Mouse (Mus musculus) right cerebral cortex, postnatal 4 days (tissue): ENCODE measurements around the gene Nlrp4c.
"Not testable (repeated sequence)": the region's sequence is repeated elsewhere in the genome, so short reads cannot be mapped to it uniquely, and the experiment has no call there.

Experiments used
- DNase-seq: peaks from one replicate; pipeline ENCODE4 v3.0.0-alpha.2; 2022

The Nlrp4c gene

GRCm38 (mm10) chr7:6044861-6045260 is at the start of gene Nlrp4c:
Gene Nlrp4c (plus strand): TSS chr7:6045161.
- no peak for DNase-seq

GRCm38 (mm10) chr7:6010910-6011309 is 34.1 kb upstream of the Nlrp4c start, which contains the start of gene Vmn1r65:
Gene Vmn1r65 (minus strand): TSS chr7:6011010.
- no peak for DNase-seq

GRCm38 (mm10) chr7:6119501-6119900 is 74.5 kb downstream of the Nlrp4c start:
- DNase-seq = no peak

GRCm38 (mm10) chr7:6120104-6120503 is 75.1 kb downstream of the Nlrp4c start:
- not testable (repeated sequence) for DNase-seq

- DNase-seq = not testable (repeated sequence)
Observed at GRCm38 (mm10) chr7:6121128-6121527, 76.2 kb downstream of the Nlrp4c start.

GRCm38 (mm10) chr7:6126690-6127448 is 81.9 kb downstream of the Nlrp4c start:
- peak; percentile 82 for DNase-seq

GRCm38 (mm10) chr7:6130346-6130745 is 85.4 kb downstream of the Nlrp4c start:
- no peak for DNase-seq

GRCm38 (mm10) chr7:6132646-6133045 is 87.7 kb downstream of the Nlrp4c start:
- no peak for DNase-seq

- no peak for DNase-seq
Observed at GRCm38 (mm10) chr7:6136497-6136896, 91.5 kb downstream of the Nlrp4c start.

- DNase-seq = no peak
Observed at GRCm38 (mm10) chr7:6139295-6139694, 94.3 kb downstream of the Nlrp4c start.

- no peak for DNase-seq
Observed at GRCm38 (mm10) chr7:6143991-6144531, 99.1 kb downstream of the Nlrp4c start.

- DNase-seq = no peak
Observed at GRCm38 (mm10) chr7:6145423-6146188, 100.6 kb downstream of the Nlrp4c start.

GRCm38 (mm10) chr7:6146194-6146981 is 101.4 kb downstream of the Nlrp4c start:
- no peak for DNase-seq

- no peak for DNase-seq
Observed at GRCm38 (mm10) chr7:6146982-6147325, 102.0 kb downstream of the Nlrp4c start.

- no peak for DNase-seq
Observed at GRCm38 (mm10) chr7:6147688-6148087, 102.7 kb downstream of the Nlrp4c start.

- DNase-seq = no peak
Observed at GRCm38 (mm10) chr7:6151266-6151665, 106.3 kb downstream of the Nlrp4c start.

- DNase-seq = no peak
Observed at GRCm38 (mm10) chr7:6152036-6152435, 107.1 kb downstream of the Nlrp4c start.

- no peak for DNase-seq
Observed at GRCm38 (mm10) chr7:6153131-6153530, 108.2 kb downstream of the Nlrp4c start.

GRCm38 (mm10) chr7:6154164-6154563 is 109.2 kb downstream of the Nlrp4c start:
- DNase-seq = no peak
